Mouse (Mus musculus) Muller cell, postnatal 12 days (primary cell): ENCODE measurements around the gene 2310046K23Rik.
"Not testable (repeated sequence)": the region's sequence is repeated elsewhere in the genome, so short reads cannot be mapped to it uniquely, and the experiment has no call there.

Experiments
- DNase-seq: peaks from one replicate; pipeline ENCODE4 v3.0.0-alpha.2; 2015; ENCODE audit errors: inconsistent ontology term

The 2310046K23Rik gene

GRCm38 (mm10) chr3:92534411-92534810 is at the start of gene 2310046K23Rik:
TSS of gene 2310046K23Rik (minus strand) at chr3:92534511.
- no peak for DNase-seq

GRCm38 (mm10) chr3:92583164-92583826 is 49.0 kb upstream of the 2310046K23Rik start:
- no peak for DNase-seq

- DNase-seq = no peak
These were observed 45.2 kb upstream of the 2310046K23Rik start for GRCm38 (mm10) chr3:92579508-92579907.

GRCm38 (mm10) chr3:92578652-92579413 is 44.5 kb upstream of the 2310046K23Rik start:
- no peak for DNase-seq

GRCm38 (mm10) chr3:92573449-92574041 is 39.2 kb upstream of the 2310046K23Rik start, which contains the start of gene Ivl:
TSS of gene Ivl (minus strand) at chr3:92573735.
- no peak for DNase-seq

GRCm38 (mm10) chr3:92572514-92573155 is 38.3 kb upstream of the 2310046K23Rik start:
- no peak for DNase-seq

- DNase-seq = no peak
These were observed 34.4 kb upstream of the 2310046K23Rik start for GRCm38 (mm10) chr3:92568752-92569151.

- DNase-seq = no peak
These were observed 31.1 kb upstream of the 2310046K23Rik start for GRCm38 (mm10) chr3:92565418-92565817.

- peak; percentile 11 for DNase-seq
These were observed 22.0 kb downstream of the 2310046K23Rik start for GRCm38 (mm10) chr3:92512325-92512724.

- DNase-seq = peak; percentile 14
These were observed 23.5 kb downstream of the 2310046K23Rik start for GRCm38 (mm10) chr3:92510786-92511185.

- no peak for DNase-seq
These were observed 26.1 kb downstream of the 2310046K23Rik start for GRCm38 (mm10) chr3:92508185-92508584.

- no peak for DNase-seq
These were observed 30.8 kb downstream of the 2310046K23Rik start for GRCm38 (mm10) chr3:92503528-92503927.

GRCm38 (mm10) chr3:92500393-92500792 is 33.9 kb downstream of the 2310046K23Rik start, which contains the start of gene Sprr4:
TSS of gene Sprr4 (minus strand) at chr3:92500493.
- DNase-seq = no peak

GRCm38 (mm10) chr3:92490262-92490661 is 44.0 kb downstream of the 2310046K23Rik start:
- DNase-seq = not testable (repeated sequence)

- no peak for DNase-seq
These were observed 48.0 kb downstream of the 2310046K23Rik start for GRCm38 (mm10) chr3:92486307-92486706.

- peak; percentile 50 for DNase-seq
These were observed 48.4 kb downstream of the 2310046K23Rik start, which contains the start of gene Sprr1a for GRCm38 (mm10) chr3:92485863-92486262. TSS of gene Sprr1a (minus strand) at chr3:92485895.
